19 mouse cellular contexts compared by ENCODE assay signal in genomic region chr15:86492636-86493035, GRCm38 (mm10).
DNase-seq lines count a peak whose midpoint lies in the region; ATAC-seq lines count a peak whose summit lies in the region.
"Had no signal": no experiment of that assay in that cellular context is flagged by ENCODE, and none has a peak within 500 bp of the region (broad histone marks: within the 10 kb centered on the region; RNA-seq: fewer than 3 reads in every experiment).

No protein-coding gene starts in this region.

- peak; percentile 54 for DNase-seq in embryo, embryonic 10 days (ENCODE audit: low spot score)
- DNase-seq in embryo, embryonic 11 days, result no peak
- DNase-seq in midbrain, embryonic 10.5 days (ENCODE audit: low spot score), result no peak
- peak; percentile 65 to 70 for DNase-seq in kidney, adult 8-10 months
- no peak for DNase-seq in layer of hippocampus, adult 9-11 months
- DNase-seq: adrenal gland, postnatal 10 days; retina, postnatal 1 day; spleen, adult 18-20 months had no signal

- no peak for ATAC-seq in midbrain, embryonic 13.5 days
- ATAC-seq in hindbrain, embryonic 12.5 days (ENCODE audit: low FRiP score), result no peak
- ATAC-seq: CD4-positive, CD25-positive, alpha-beta regulatory T cell, adult 4 months; intestine, embryonic 16.5 days had no signal

- WGBS in midbrain, embryonic 10.5 days, result 64% methylated on average over 5 of the region's 5 CpGs
- 66% methylated on average over 5 of the region's 5 CpGs for WGBS in midbrain, embryonic 13.5 days
- WGBS in hindbrain, embryonic 12.5 days, result 74% methylated on average over 5 of the region's 5 CpGs

- peaks cover 17% of the 10 kb centered on the region for H3K4me1 ChIP-seq in midbrain, embryonic 10.5 days
- H3K4me1 ChIP-seq in midbrain, embryonic 13.5 days (replicated peaks), result peaks cover 9% of the 10 kb centered on the region
- H3K4me1 ChIP-seq in hindbrain, embryonic 12.5 days, result peaks cover 9% of the 10 kb centered on the region
- H3K4me1 ChIP-seq: heart, embryonic 15.5 days had no signal

- peak overlapping the region; percentile 33; the same call in 1 of the 2 replicates for H3K27ac ChIP-seq in midbrain, embryonic 10.5 days (replicated peaks)
- no peak overlapping the region for H3K27ac ChIP-seq in midbrain, embryonic 13.5 days
- no peak overlapping the region for H3K27ac ChIP-seq in hindbrain, embryonic 12.5 days
- H3K27ac ChIP-seq: embryonic facial prominence, embryonic 12.5 days; forebrain, embryonic 10.5 days; heart, embryonic 15.5 days; hindbrain, embryonic 13.5 days; limb, embryonic 10.5 days; neural tube, embryonic 13.5 days; stomach, postnatal 0 days had no signal

- no peak overlapping the region for H3K4me3 ChIP-seq in midbrain, embryonic 10.5 days
- no peak overlapping the region for H3K4me3 ChIP-seq in midbrain, embryonic 13.5 days (replicated peaks)
- H3K4me3 ChIP-seq in hindbrain, embryonic 12.5 days, result no peak overlapping the region
- H3K4me3 ChIP-seq: embryonic facial prominence, embryonic 12.5 days; forebrain, embryonic 10.5 days; heart, embryonic 15.5 days; hindbrain, embryonic 13.5 days; limb, embryonic 10.5 days; neural tube, embryonic 13.5 days had no signal

- no peak overlapping the region for H3K4me2 ChIP-seq in midbrain, embryonic 13.5 days (replicated peaks)
- H3K4me2 ChIP-seq in hindbrain, embryonic 12.5 days (replicated peaks), result no peak overlapping the region
- H3K4me2 ChIP-seq: embryonic facial prominence, embryonic 12.5 days; heart, embryonic 15.5 days; hindbrain, embryonic 13.5 days; neural tube, embryonic 13.5 days had no signal

- no peak overlapping the region for H3K9ac ChIP-seq in midbrain, embryonic 13.5 days (replicated peaks)
- no peak overlapping the region for H3K9ac ChIP-seq in hindbrain, embryonic 12.5 days
- H3K9ac ChIP-seq: embryonic facial prominence, embryonic 12.5 days; heart, embryonic 15.5 days; hindbrain, embryonic 13.5 days; neural tube, embryonic 13.5 days had no signal

- H3K36me3 ChIP-seq in midbrain, embryonic 10.5 days, result no peaks in the 10 kb centered on the region
- H3K36me3 ChIP-seq in midbrain, embryonic 13.5 days, result no peaks in the 10 kb centered on the region
- H3K36me3 ChIP-seq in hindbrain, embryonic 12.5 days, result no peaks in the 10 kb centered on the region
- H3K36me3 ChIP-seq: embryonic facial prominence, embryonic 12.5 days; forebrain, embryonic 10.5 days; heart, embryonic 15.5 days; hindbrain, embryonic 13.5 days; limb, embryonic 10.5 days; neural tube, embryonic 13.5 days had no signal

- no peaks in the 10 kb centered on the region for H3K9me3 ChIP-seq in midbrain, embryonic 10.5 days (replicated peaks)
- H3K9me3 ChIP-seq in midbrain, embryonic 13.5 days, result no peaks in the 10 kb centered on the region
- no peaks in the 10 kb centered on the region for H3K9me3 ChIP-seq in hindbrain, embryonic 12.5 days (replicated peaks)
- H3K9me3 ChIP-seq: embryonic facial prominence, embryonic 12.5 days; forebrain, embryonic 10.5 days; heart, embryonic 15.5 days; hindbrain, embryonic 13.5 days; limb, embryonic 10.5 days; neural tube, embryonic 13.5 days had no signal

- H3K27me3 ChIP-seq in midbrain, embryonic 10.5 days (ENCODE audit: low read depth, poor library complexity, severe bottlenecking), result no peaks in the 10 kb centered on the region
- H3K27me3 ChIP-seq in midbrain, embryonic 13.5 days, result no peaks in the 10 kb centered on the region
- H3K27me3 ChIP-seq in hindbrain, embryonic 12.5 days, result no peaks in the 10 kb centered on the region
- H3K27me3 ChIP-seq: embryonic facial prominence, embryonic 12.5 days; hindbrain, embryonic 13.5 days had no signal

Comparison
In these comparisons a context has a peak if more than half of its experiments do, and no peak if none do; other contexts are left out.
1. DNase-seq: peak in embryo, embryonic 10 days (single experiment) and kidney, adult 8-10 months (2 of 2); none in embryo, embryonic 11 days (single experiment), midbrain, embryonic 10.5 days (single experiment) and layer of hippocampus, adult 9-11 months (single experiment).